Mouse (Mus musculus): Measurements from ENCODE around the gene Mdga2.

- TF ChIP-seq CTCF (IDR thresholded peaks at IDR 0.05; ENCODE audit: extremely low read depth, insufficient read length, insufficient replicate concordance, low read depth, low read length) (no peak), POLR2A (IDR thresholded peaks at IDR 0.05; ENCODE audit: low read depth, low read length) (no peak)
These were observed 65.6 kb downstream of the Mdga2 start for GRCm38 (mm10) chr12:67156569-67157237.

Measured in small intestine, adult 2 months (tissue).